Mouse (Mus musculus) monocyte, adult 5-6 weeks (primary cell): ENCODE results near the gene Gm2696. TPM values are rescaled to one million over a fixed set of nuclear protein-coding genes. Genes with fewer than 3 reads are reported as not detected.
"Not testable (repeated sequence)": the region's sequence is repeated elsewhere in the genome, so short reads cannot be mapped to it uniquely, and the experiment has no call there.

ENCODE experiments used
- ATAC-seq: fragments of 153-309, 156-312 bp; replicated peaks from 2 replicates; pipeline ENCODE4 v1.8.0; 2017; ENCODE audit warnings: mild to moderate bottlenecking; ENCODE audit not compliant: low TSS enrichment, insufficient number of reproducible peaks, severe bottlenecking, poor library complexity, low FRiP score
- total RNA-seq: library from RNA; stranded (forward); fragments of 200-1000, 200-491, 200-594 nt; gene quantifications from 3 replicates; pipeline ENCODE4 v1.2.3, GENCODE M21; 2017

Gm2696 gene
- not detected in 3 replicates for total RNA-seq

DNA sequence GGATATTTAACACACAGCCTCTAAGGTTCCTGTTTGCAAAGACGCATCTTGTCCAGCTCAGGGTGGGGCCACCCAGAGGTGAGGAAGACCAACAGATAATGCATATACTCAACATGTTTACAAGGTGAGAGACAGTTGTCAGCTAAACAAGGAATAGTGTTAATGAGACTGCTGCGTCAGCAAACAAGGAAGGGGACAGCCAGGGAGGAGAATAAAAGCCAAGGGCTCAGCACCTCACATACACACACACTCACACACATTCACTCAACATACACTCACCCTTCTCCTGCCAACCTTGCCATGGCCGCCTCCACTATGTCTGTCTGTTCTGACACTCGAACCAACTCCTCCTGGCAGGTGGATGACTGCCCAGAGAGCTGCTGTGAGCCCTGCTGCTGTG, at the start of gene Gm2696:
TSS of gene Gm2696 (plus strand) at position 301 of the 400 bp plus-strand sequence.
- no peak for ATAC-seq

DNA sequence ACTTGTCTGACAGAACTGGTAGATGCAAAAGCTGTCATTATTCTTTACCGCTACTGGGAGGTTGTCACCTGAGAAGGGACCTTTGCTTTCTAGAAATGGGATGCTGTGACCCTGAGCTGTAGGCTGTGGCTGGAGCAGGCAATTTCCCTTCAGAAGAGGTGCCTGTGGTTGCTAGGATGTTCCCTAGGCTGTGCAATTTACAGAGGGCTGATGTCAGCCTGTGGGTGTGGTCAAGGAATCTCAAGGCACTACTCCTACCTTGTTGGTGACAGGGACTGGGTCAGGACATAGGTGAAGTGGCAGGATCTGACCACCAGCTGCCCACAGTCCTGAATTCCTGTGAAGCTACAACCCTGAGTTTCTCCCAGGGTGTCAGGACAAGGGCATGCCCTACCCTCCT, 44.8 kb upstream of the Gm2696 start:
- no peak for ATAC-seq

DNA sequence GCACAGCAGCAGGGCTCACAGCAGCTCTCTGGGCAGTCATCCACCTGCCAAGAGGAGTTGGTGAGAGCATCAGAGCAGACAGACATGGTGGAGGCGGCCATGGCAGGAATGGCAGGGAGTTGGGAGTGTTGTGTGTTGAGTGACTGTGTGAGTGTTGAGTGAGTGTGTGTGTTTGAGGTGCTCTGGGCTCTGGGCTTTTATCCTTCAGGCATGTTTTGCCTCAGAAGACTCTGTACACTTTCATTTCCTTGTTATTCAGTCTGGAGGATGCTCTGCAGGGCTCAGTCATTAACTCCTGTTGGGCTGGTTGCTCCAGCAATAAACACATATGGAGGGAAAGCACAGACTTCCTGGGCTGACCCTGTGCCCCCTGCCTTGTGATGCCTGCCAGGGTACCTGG, 43.3 kb upstream of the Gm2696 start, which contains the start of gene Gm3238:
TSS of gene Gm3238 (minus strand) at position 101 of the 400 bp plus-strand sequence.
- ATAC-seq, result not testable (repeated sequence)

DNA sequence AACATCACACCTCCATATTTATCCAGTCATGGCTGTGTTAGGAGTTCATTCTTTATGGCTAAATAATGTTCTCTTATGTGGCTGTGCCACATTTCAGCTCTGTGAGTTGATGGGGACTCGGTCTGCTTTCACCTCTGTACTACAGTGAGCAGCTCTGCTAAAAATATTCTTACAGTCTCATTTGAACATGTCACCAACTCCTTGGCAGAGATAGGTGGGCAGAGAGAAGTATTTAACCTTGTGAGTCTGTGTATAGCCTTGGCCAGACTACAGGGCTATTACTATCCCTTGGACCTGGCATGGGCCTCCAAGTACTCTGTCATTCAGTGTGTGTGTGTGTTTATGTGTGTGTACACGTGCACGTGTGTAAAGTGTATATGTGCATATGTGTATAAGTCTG, 42.3 kb upstream of the Gm2696 start:
- ATAC-seq, result not testable (repeated sequence)

DNA sequence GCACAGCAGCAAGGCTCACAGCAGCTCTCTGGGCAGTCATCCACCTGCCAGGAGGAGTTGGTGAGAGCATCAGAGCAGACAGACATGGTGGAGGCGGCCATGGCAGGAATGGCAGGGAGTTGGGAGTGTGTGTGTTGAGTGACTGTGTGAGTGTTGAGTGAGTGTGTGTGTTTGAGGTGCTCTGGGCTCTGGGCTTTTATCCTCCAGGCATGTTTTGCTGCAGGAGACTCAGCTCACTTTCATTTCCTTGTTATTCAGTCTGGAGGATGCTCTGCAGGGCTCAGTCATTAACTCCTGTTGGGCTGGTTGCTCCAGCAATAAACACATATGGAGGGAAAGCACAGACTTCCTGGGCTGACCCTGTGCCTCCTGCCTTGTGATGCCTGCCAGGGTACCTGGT, 37.6 kb upstream of the Gm2696 start, which contains the start of gene Gm7138:
TSS of gene Gm7138 (minus strand) at position 101 of the 400 bp plus-strand sequence.
- ATAC-seq, result not testable (repeated sequence)

DNA sequence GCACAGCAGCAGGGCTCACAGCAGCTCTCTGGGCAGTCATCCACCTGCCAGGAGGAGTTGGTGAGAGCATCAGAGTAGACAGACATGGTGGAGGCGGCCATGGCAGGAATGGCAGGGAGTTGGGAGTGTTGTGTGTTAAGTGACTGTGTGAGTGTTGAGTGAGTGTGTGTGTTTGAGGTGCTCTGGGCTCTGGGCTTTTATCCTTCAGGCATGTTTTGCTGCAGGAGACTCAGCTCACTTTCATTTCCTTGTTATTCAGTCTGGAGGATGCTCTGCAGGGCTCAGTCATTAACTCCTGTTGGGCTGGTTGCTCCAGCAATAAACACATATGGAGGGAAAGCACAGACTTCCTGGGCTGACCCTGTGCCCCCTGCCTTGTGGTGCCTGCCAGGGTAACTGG, 32.0 kb upstream of the Gm2696 start, which contains the start of gene Gm3250:
TSS of gene Gm3250 (minus strand) at position 101 of the 400 bp plus-strand sequence.
- ATAC-seq, result not testable (repeated sequence)

DNA sequence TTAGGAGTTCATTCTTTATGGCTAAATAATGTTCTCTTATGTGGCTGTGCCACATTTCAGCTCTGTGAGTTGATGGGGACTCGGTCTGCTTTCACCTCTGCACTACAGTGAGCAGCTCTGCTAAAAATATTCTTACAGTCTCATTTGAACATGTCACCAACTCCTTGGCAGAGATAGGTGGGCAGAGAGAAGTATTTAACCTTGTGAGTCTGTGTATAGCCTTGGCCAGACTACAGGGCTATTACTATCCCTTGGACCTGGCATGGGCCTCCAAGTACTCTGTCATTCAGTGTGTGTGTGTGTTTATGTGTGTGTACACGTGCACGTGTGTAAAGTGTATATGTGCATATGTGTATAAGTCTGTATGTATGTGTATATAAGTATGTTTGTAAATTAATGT, 31.1 kb upstream of the Gm2696 start:
- not testable (repeated sequence) for ATAC-seq

DNA sequence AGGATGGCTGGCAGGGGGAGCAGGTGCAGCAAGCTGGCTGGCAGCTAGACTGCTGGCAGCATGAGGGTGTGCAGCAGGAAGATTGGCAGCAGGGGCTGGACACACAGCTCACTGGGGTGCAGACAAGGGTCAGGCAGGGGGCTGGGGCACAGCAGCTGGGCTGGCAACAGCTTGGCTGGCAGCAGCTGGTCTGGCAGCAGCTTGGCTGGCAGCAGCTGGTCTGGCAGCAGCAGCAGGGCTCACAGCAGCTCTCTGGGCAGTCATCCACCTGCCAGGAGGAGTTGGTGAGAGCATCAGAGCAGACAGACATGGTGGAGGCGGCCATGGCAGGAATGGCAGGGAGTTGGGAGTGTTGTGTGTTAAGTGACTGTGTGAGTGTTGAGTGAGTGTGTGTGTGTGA, 26.6 kb upstream of the Gm2696 start, which contains the start of gene Gm7137:
TSS of gene Gm7137 (minus strand) at position 325 of the 400 bp plus-strand sequence.
- ATAC-seq, result not testable (repeated sequence)

DNA sequence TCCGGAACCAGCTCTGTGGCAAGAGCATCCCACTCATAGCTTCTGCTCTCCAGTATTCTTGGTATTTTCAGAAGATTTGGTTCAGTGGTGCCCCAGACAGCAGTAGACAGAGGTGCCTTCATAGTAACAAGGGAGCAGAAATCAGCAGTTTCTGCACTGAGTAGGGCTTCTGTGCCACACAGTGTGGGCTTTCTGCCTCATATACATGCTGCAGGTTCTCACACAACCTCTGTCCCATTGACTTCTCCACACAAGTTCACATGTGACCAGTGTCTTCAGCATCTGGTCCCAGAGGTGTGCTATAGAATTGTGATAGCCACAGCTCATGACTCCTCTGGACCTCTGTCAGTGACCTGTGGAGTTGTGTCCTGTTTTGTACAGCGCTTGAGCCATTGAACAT, 25.9 kb upstream of the Gm2696 start:
- no peak for ATAC-seq

DNA sequence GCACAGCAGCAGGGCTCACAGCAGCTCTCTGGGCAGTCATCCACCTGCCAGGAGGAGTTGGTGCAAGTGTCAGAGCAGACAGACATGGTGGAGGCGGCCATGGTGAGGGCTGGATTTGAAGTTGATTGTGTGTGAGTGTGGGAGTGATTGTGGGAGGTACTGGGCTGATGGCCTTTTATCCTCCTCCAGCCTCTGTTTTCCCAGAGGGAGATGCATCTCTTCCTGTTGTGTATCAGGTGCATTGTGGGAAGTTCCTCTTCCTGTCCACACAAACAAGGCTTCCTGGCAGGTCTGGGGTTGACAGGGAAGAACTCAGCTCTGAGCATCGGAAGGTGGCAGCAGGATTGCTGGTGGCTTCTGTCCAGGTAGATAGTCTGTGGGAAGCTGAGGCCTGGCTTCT, 19.5 kb upstream of the Gm2696 start, which contains the start of gene Gm9639:
TSS of gene Gm9639 (minus strand) at position 101 of the 400 bp plus-strand sequence.
- no peak for ATAC-seq

DNA sequence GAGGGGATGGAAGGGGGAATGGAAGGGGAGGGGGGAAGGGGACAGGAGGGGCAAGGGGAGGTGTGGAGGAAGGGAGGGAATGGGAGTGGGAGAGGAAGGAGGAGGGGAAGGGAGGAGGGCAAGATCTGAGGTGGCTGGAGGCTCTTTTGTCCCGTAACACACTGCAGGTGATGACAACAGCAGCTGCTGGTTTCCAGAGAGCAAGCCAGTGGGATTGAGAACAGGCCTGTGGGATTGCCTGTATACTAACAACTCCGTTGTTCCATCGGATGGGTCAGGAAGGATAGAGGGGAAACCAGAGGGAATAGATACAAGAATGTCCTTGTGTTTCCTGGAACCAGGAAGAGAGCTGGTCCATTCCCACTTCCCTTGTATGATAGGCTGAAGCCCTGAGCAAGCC, 16.8 kb upstream of the Gm2696 start:
- no peak for ATAC-seq

DNA sequence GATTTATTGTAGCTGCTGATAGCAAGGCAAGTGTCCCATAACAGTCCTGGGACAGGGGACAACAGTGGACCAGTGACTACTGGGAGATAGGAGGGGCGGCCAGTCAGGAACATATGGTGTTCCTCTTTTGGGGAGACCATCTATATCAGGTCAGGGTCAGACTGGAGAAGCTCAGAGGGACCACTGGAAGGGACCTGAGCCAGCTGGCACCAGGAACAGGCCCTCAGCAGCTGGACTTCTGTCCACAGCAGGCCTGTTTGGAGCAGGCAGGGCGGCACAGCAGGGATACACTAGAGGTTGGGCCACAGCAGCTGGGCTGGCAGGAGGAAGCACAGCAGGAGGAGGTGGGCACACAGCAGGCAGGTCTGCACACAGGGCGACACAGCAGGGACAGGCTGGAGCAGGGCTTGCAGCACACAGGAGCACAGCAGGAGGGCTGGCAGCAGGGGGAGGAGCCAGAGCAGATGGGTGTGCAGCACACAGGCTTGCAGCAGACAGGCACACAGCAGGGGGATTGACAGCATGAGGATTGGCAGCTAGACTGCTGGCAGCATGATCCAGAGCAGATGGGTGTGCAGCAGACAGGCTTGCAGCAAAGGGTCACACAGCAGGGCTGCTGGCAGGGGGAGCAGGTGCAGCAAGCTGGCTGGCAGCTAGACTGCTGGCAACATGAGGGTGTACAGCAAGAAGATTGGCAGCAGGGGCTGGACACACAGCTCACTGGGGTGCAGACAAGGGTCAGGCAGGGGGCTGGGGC, 16.1 kb upstream of the Gm2696 start:
- ATAC-seq, result not testable (repeated sequence)

DNA sequence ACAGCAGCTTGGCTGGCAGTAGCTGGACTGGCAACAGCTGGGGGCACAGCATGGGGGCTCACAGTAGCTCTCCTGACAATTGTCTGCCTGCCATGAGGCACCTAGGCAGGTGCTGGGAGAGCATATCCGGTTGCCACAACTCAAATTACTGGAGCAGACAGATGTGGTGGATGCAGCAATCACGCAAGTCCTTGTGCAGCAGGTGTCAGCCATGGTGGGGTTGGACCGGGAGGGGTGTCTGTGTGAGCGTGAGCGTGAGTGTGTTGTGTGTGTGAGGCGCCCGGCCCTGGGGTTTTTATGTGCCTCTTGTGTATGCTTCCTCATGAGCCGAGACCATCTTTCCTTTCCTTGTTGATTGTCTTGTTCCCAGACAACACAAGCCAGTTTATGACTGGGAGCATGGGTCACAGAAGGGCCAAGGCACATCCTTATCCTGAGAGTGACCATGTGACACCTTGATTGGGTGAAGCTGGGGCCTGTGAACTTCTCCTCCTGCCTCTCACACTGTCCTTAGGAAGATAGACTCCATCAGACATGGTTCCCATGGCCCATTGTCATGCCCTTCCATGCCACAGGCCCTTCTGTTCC, 15.5 kb upstream of the Gm2696 start, which contains the start of gene Gm19668:
TSS of gene Gm19668 (minus strand) at position 213 of the 588 bp plus-strand sequence.
- no peak for ATAC-seq

DNA sequence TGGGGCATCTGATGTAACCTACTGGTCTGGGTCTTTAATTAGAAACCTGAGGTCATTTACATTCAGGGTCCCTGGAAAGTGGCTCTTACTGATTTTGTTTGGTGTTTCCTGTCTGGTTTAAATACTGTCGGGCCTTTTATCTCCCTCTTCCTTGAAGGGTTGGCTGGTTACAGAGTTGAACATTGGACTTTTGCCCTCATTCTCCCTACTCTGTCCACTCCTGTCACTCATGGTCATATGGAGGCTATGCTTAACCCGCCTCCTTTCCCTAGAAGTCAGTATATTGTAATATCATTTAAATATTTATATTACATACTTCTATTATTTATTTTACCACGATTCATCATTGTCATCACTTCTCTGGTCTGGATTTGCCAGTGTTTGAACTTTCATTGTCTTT, 10.4 kb upstream of the Gm2696 start:
- no peak for ATAC-seq

DNA sequence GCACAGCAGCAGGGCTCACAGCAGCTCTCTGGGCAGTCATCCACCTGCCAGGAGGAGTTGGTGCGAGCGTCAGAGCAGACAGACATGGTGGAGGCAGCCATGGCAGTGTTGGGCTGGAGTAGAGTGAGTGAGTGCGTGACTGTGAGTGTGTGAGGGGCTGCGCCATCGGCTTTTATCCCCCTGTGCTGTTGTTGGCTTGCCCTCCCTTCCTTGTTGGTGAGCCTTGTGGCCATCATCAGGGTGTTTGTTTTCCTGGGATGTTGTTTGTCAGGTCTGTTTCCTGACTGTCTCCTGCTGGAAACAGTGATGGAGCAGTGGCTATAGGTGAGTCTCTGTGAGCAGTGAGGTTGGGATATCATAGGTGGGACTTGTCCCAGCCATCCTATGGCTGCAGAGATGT, 2.7 kb upstream of the Gm2696 start, which contains the start of gene Gm9507:
TSS of gene Gm9507 (minus strand) at position 101 of the 400 bp plus-strand sequence.
- no peak for ATAC-seq

DNA sequence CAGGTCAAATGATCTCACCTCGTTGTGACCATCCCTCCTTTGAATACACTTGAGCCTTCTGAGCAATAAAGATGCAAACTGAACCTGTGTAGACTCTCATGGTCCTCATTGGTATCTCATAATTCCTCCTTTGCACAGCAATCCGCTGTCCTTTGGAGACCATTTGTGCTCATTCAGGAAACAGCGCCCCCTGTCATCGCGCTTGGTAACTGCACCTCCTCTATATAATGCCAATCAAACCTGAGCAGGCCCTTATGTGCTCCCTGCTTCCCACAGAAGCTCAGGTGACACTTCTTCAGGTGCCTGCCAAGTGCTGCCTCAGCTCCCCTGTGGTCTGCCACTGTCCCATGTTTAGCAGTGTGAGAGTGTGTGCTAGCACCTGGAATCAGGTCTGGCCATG, 1.0 kb downstream of the Gm2696 start:
- ATAC-seq, result no peak

DNA sequence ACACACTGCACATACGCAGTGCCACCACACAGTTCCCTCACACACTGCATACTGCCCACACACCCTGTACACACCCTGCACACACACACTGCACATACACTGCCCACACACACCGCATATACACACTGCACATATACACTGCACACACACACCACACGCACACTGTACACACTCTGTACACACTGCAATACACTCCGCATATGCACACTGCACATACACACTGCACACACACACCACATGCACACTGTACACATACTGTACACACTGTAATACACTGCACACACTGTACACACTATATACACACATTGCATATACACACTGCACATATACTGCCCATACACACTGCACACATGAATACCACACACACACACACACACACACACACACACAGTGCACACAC, 4.0 kb downstream of the Gm2696 start:
- ATAC-seq, result 0 out of 2 replicates have a peak, but pooled peaks have one; percentile 22

DNA sequence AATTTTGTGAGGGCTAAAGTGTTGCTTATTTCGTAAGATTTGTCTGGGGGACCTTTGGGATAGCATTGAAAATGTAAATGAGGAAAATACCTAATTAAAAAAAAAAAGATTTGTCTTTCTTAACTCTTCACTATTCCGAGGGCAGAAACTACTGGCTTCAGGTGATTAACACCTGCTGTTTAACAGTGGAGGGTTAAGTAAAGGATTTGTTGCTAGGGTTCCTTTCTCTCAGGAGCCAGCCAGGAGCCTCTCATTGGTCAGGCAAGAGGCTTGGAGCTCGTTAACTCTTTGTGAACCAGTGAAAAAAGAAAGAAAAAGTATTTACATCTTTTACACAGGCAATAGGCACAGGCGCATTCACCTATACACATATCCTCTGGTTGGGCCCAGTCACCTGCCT, 4.7 kb downstream of the Gm2696 start:
- ATAC-seq, result no peak

DNA sequence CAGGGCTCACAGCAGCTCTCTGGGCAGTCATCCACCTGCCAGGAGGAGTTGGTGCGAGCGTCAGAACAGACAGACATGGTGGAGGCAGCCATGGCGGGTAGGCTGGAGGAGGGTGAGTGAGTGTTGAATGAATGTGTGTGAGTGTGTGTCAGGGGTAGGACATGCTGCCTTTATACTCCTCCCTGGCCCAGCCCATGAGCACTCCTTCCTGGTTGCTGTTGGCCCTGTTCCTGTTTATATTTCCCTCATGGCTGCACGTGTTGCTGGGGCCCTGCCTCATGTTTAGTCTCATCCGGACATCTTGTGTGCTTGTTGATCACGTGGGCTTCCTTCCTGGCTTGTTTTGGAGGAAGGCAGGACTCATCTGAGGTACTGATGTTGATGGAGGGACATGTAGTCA, 12.5 kb downstream of the Gm2696 start, which contains the start of gene Krtap10-4:
TSS of gene Krtap10-4 (minus strand) at position 145 of the 400 bp plus-strand sequence.
- no peak for ATAC-seq
